Mouse (Mus musculus) heart, embryonic 14.5 days (tissue): Measurements from ENCODE around the gene Ncor2. TPM values are rescaled to one million over a fixed set of nuclear protein-coding genes. Genes with fewer than 3 reads are reported as not detected.

Source experiments
- ATAC-seq: fragments of 200-750 bp; cut with Nextera tagmentation; 2 replicates; pipeline ENCODE4 v1.8.0; 2017; ENCODE audit warnings: low read depth, moderate TSS enrichment; ENCODE audit not compliant: insufficient number of reproducible peaks, insufficient read depth, low FRiP score
- H3K27ac ChIP-seq, 2 experiments: fragments of 200-500 bp in 1 of 2; fragments of 300-500 bp in 1 of 2; sonication (generic) in 1 of 2; replicated peaks in 1 of 2; 2 replicates each; pipeline ENCODE4 v1.5.1; 2012 to 2014; ENCODE audit warnings: low read depth in 2 of 2, low read length in 2 of 2, control low read depth in 1 of 2, mild to moderate bottlenecking in 1 of 2, mixed read lengths in 1 of 2; ENCODE audit not compliant: control insufficient read depth in 1 of 2, insufficient read depth in 1 of 2
- H3K27me3 ChIP-seq: fragments of 300-500 bp; sonication (generic); 2 replicates; pipeline ENCODE4 v1.6.1; 2014; ENCODE audit warnings: mild to moderate bottlenecking, low read length, control low read depth; ENCODE audit not compliant: control insufficient read depth, insufficient read depth
- H3K36me3 ChIP-seq: fragments of 300-500 bp; sonication (generic); 2 replicates; pipeline ENCODE4 v1.6.1; 2014; ENCODE audit warnings: mild to moderate bottlenecking, control low read depth, low read length, mixed read lengths; ENCODE audit not compliant: control insufficient read depth, insufficient read depth
- H3K4me1 ChIP-seq, 2 experiments: fragments of 200-500 bp in 1 of 2; fragments of 300-500 bp in 1 of 2; sonication (generic) in 1 of 2; 2 replicates each; pipeline ENCODE4 v1.6.1; 2012 to 2014; ENCODE audit warnings: low read length in 2 of 2, control low read depth in 1 of 2, mixed read lengths in 1 of 2; ENCODE audit not compliant: control insufficient read depth in 2 of 2, insufficient read depth in 2 of 2
- H3K4me2 ChIP-seq: fragments of 300-500 bp; sonication (generic); 2 replicates; pipeline ENCODE4 v1.6.1; 2014; ENCODE audit warnings: mild to moderate bottlenecking, low read length
- H3K4me3 ChIP-seq, 2 experiments: fragments of 200-500 bp in 1 of 2; fragments of 300-500 bp in 1 of 2; sonication (generic) in 1 of 2; 2 replicates each; pipeline ENCODE4 v1.5.1; 2012 to 2014; ENCODE audit warnings: low read length in 2 of 2, mild to moderate bottlenecking in 2 of 2, control low read depth in 1 of 2, low read depth in 1 of 2, moderate library complexity in 1 of 2; ENCODE audit not compliant: control insufficient read depth in 1 of 2, insufficient read depth in 1 of 2
- H3K9ac ChIP-seq: fragments of 300-500 bp; sonication (generic); 2 replicates; pipeline ENCODE4 v1.6.1; 2014; ENCODE audit warnings: mild to moderate bottlenecking, low read length
- H3K9me3 ChIP-seq: fragments of 300-500 bp; sonication (generic); 2 replicates; pipeline ENCODE4 v1.6.1; 2016; ENCODE audit warnings: low read length, control low read depth; ENCODE audit not compliant: control insufficient read depth
- WGBS: fragments of 180-500 bp; shearing (Covaris S2); extraction: QIAGEN DNeasy Blood & Tissue Kit; methylation state at CpG from one replicate; pipeline ENCODE4 v1.1.7; 2014; 5-methylcytosine and 5-hydroxymethylcytosine counted together
- polyA plus RNA-seq: library from polyadenylated mRNA; unstranded; fragments of >200 nt; fragmentation: Nextera tagmentation; extraction: Ambion mirVana; gene quantifications from 2 replicates; pipeline ENCODE4 v1.2.1, GENCODE M21; 2014

The Ncor2 gene
- polyA plus RNA-seq, 1 experiment from 2014 or later = 17.6 TPM

- Histone ChIP-seq H3K9me3 (no peaks in the 10 kb centered on the region), H3K4me2 (no peak overlapping the region), H3K4me1 (peaks cover 44 to 71% of the 10 kb centered on the region in 2 experiments), H3K36me3 (peaks cover 7% of the 10 kb centered on the region; the same call in 1 of the 2 replicates), H3K27me3 (no peaks in the 10 kb centered on the region), H3K9ac (no peak overlapping the region), H3K4me3 (no peak overlapping the region), H3K27ac (peak overlapping the region in 1 of 2 experiments; percentile 35; a peak in 2 of 4 replicates)
- 76% methylated on average over 14 of the region's 14 CpGs for WGBS
- no peak for ATAC-seq
Observed at GRCm38 (mm10) chr5:125128939-125129385, 50.1 kb downstream of the Ncor2 start.

- Histone ChIP-seq H3K27me3 (no peaks in the 10 kb centered on the region), H3K9me3 (no peaks in the 10 kb centered on the region), H3K4me1 (peaks cover 39 to 70% of the 10 kb centered on the region in 2 experiments), H3K4me3 (no peak overlapping the region), H3K36me3 (peaks cover 14% of the 10 kb centered on the region; the same call in 1 of the 2 replicates), H3K4me2 (no peak overlapping the region), H3K27ac (no peak overlapping the region), H3K9ac (no peak overlapping the region)
- WGBS = 74% methylated on average over 1 of the region's 1 CpGs
- ATAC-seq = no peak
Observed at GRCm38 (mm10) chr5:125127920-125128319, 51.1 kb downstream of the Ncor2 start.

GRCm38 (mm10) chr5:125127426-125127825 is 51.6 kb downstream of the Ncor2 start:
- Histone ChIP-seq H3K27ac (no peak overlapping the region), H3K9me3 (no peaks in the 10 kb centered on the region), H3K4me1 (peaks cover 38 to 70% of the 10 kb centered on the region in 2 experiments), H3K4me3 (no peak overlapping the region), H3K36me3 (peaks cover 18% of the 10 kb centered on the region), H3K4me2 (no peak overlapping the region), H3K9ac (no peak overlapping the region), H3K27me3 (no peaks in the 10 kb centered on the region)
- 85% methylated on average over 4 of the region's 4 CpGs for WGBS
- no peak for ATAC-seq

GRCm38 (mm10) chr5:125125966-125126464 is 53.0 kb downstream of the Ncor2 start:
- Histone ChIP-seq H3K4me1 (peaks cover 32 to 61% of the 10 kb centered on the region in 2 experiments), H3K9me3 (no peaks in the 10 kb centered on the region), H3K4me3 (no peak overlapping the region), H3K36me3 (peaks cover 24% of the 10 kb centered on the region), H3K4me2 (no peak overlapping the region), H3K27me3 (no peaks in the 10 kb centered on the region), H3K9ac (no peak overlapping the region), H3K27ac (no peak overlapping the region)
- no peak for ATAC-seq
- WGBS = 79% methylated on average over 4 of the region's 4 CpGs

- Histone ChIP-seq H3K36me3 (peaks cover 24% of the 10 kb centered on the region), H3K4me1 (peaks cover 27 to 56% of the 10 kb centered on the region in 2 experiments), H3K9ac (peak overlapping the region; percentile 16; the same call in 1 of the 2 replicates), H3K27ac (no peak overlapping the region), H3K9me3 (no peaks in the 10 kb centered on the region), H3K4me3 (no peak overlapping the region), H3K4me2 (no peak overlapping the region), H3K27me3 (no peaks in the 10 kb centered on the region)
- ATAC-seq = no peak
- WGBS = 51% methylated on average over 3 of the region's 3 CpGs
Observed at GRCm38 (mm10) chr5:125125219-125125618, 53.8 kb downstream of the Ncor2 start.

- no peaks in the 10 kb centered on the region for H3K27me3 ChIP-seq
- H3K9me3 ChIP-seq = no peaks in the 10 kb centered on the region
- no peak overlapping the region for H3K27ac ChIP-seq
- no peak for ATAC-seq
- no peak overlapping the region for H3K9ac ChIP-seq
- H3K4me3 ChIP-seq = no peak overlapping the region
- peaks cover 19 to 47% of the 10 kb centered on the region in 2 experiments for H3K4me1 ChIP-seq
- H3K36me3 ChIP-seq = peaks cover 30% of the 10 kb centered on the region
- H3K4me2 ChIP-seq = no peak overlapping the region
- 81% methylated on average over 7 of the region's 7 CpGs for WGBS
Observed at GRCm38 (mm10) chr5:125124002-125124401, 55.0 kb downstream of the Ncor2 start.

GRCm38 (mm10) chr5:125123206-125123605 is 55.8 kb downstream of the Ncor2 start:
- Histone ChIP-seq H3K9me3 (no peaks in the 10 kb centered on the region), H3K27me3 (no peaks in the 10 kb centered on the region), H3K27ac (no peak overlapping the region), H3K4me1 (peaks cover 13 to 39% of the 10 kb centered on the region in 2 experiments; a peak in 3 of 4 replicates), H3K9ac (no peak overlapping the region), H3K4me3 (no peak overlapping the region), H3K4me2 (no peak overlapping the region), H3K36me3 (peaks cover 38% of the 10 kb centered on the region)
- 74% methylated on average over 3 of the region's 3 CpGs for WGBS
- ATAC-seq = no peak

- Histone ChIP-seq H3K27me3 (no peaks in the 10 kb centered on the region), H3K27ac (no peak overlapping the region), H3K36me3 (peaks cover 44% of the 10 kb centered on the region), H3K4me1 (peaks cover 8 to 33% of the 10 kb centered on the region in 2 experiments; a peak in 3 of 4 replicates), H3K4me3 (no peak overlapping the region), H3K4me2 (no peak overlapping the region), H3K9me3 (no peaks in the 10 kb centered on the region), H3K9ac (no peak overlapping the region)
- 77% methylated on average over 7 of the region's 7 CpGs for WGBS
- no peak for ATAC-seq
Observed at GRCm38 (mm10) chr5:125122546-125122945, 56.5 kb downstream of the Ncor2 start.
